Mouse (Mus musculus) embryonic fibroblast, embryonic 13.5 days (primary cell): ENCODE results near the gene Wdr81.

Source experiments
- CTCF ChIP-seq: IDR thresholded peaks from 2 replicates; pipeline ENCODE4 v1.5.1; 2011; ENCODE audit warnings: mild to moderate bottlenecking, control low read depth, low read length, moderate library complexity, borderline replicate concordance; ENCODE audit not compliant: insufficient read depth
- POLR2A ChIP-seq: IDR thresholded peaks from 2 replicates; pipeline ENCODE4 v1.6.1; 2011; ENCODE audit warnings: low read depth, mild to moderate bottlenecking, control low read depth, low read length, moderate library complexity

DNA sequence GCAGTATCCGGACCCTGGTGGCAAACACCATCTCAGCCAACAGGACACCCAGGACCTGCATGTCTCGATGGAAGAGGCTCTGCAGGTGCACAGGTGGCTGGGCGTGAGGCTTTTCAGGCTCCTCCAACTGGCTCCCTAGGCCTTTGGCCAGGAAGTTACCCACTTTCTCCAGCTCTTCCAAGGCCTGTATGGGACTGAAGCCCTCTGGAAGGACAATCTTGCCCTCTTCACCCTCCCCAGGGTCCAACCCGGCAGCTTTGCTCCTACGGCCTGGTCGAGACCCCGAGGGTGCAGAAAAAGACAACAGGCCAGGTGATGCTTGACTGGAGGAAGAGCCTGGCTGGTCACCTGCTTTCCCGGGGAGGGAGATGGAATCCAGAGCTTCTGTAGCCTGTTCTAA is 2.4 kb downstream of the Wdr81 start:
- TF ChIP-seq CTCF (no peak), POLR2A (no peak)
